Mouse (Mus musculus): ENCODE measurements around the gene Gpr61.

GRCm38 (mm10) chr3:108128520-108128919, 26.2 kb downstream of the Gpr61 start:
- no peak for TF ChIP-seq EP300 (IDR thresholded peaks at IDR 0.05; ENCODE audit: insufficient read depth, low read depth, low read length)
- no peak for TF ChIP-seq POLR2A (IDR thresholded peaks at IDR 0.05; ENCODE audit: insufficient read depth, low read depth, low read length)
